Mouse (Mus musculus): ENCODE measurements at regions not wholly inside any gene's neighbourhood (a gene's known extent, or its start where the extent isn't known, plus 50 kb on each side); places are given as distances from the start of the nearest gene placed in this dataset.
A peak's percentile ranks its signal among the peaks of the same experiment; 100 is the strongest.

GRCm38 (mm10) chr9:94467846-94468245 lies 70.0 kb downstream of the 1190002N15Rik start:
- DNase-seq (ENCODE audit: low spot score in 2 of 2), result no peak

DNA sequence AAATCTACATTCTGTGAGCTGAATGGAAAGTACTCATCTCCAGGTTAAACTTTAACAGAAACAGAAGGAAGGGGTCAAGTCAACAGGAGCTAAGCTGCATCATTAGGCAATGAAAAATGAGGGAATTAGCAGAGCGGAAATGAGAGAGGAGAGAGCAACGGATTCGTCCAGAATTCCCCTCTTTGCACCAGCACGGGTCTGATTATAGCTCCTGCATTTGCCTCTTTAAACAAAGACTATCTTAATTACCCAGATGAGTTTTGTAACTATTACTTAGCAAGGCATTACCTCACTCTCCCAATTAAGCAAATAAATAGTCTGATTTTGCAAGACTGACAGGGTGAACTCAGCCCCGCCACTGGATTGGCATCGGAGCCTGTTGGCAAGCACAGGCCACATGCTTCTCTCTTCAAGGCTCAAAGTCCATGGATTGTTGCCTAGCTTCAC lies 81.8 kb downstream of the 1190002N15Rik start:
- DNase-seq (ENCODE audit: low spot score in 2 of 2), result peak in 1 of 2 experiments; percentile 52

GRCm38 (mm10) chr9:94455466-94455865 lies 82.4 kb downstream of the 1190002N15Rik start:
- no peak for DNase-seq (ENCODE audit: low spot score in 2 of 2)

GRCm38 (mm10) chr9:94449911-94450310 lies 88.0 kb downstream of the 1190002N15Rik start:
- DNase-seq (ENCODE audit: low spot score in 2 of 2), result no peak

GRCm38 (mm10) chr9:94446182-94446763 lies 91.6 kb downstream of the 1190002N15Rik start:
- no peak for DNase-seq (ENCODE audit: low spot score in 2 of 2)

- no peak for DNase-seq (ENCODE audit: low spot score in 2 of 2)
These were observed 93.6 kb downstream of the 1190002N15Rik start for GRCm38 (mm10) chr9:94444140-94444789.

- no peak for DNase-seq (ENCODE audit: low spot score in 2 of 2)
These were observed 96.5 kb downstream of the 1190002N15Rik start for GRCm38 (mm10) chr9:94441393-94441792.

- no peak for DNase-seq (ENCODE audit: low spot score in 2 of 2)
These were observed 104.4 kb downstream of the 1190002N15Rik start for GRCm38 (mm10) chr9:94433468-94433867.

DNA sequence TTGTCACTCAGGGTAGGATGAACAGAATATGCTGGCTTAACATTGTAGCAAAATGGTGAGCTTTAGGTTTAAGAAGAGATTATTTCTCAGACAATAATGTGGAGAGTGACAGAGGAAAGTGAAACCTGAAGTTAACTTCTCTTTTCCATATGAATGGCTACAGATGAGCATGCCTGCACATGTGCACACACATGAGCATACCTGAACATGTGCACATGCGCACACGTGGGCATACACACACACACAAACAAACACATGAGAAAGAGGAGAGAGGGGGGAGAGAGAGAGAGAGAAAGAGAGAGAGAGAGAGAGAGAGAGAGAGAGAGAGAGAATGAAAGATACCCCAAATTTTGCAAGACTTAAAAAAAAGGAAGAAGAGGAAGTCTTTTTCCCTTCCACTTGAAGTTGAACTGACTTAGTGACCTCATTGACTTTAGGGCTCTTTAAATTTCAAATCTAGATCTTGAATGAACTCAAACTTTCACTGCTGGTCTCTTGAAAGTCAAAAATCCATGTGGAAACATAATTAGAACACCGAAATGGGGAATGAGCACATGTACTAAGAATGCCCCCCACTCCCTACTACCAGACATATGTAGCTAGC lies 105.6 kb downstream of the 1190002N15Rik start:
- DNase-seq (ENCODE audit: low spot score in 2 of 2), result no peak

DNA sequence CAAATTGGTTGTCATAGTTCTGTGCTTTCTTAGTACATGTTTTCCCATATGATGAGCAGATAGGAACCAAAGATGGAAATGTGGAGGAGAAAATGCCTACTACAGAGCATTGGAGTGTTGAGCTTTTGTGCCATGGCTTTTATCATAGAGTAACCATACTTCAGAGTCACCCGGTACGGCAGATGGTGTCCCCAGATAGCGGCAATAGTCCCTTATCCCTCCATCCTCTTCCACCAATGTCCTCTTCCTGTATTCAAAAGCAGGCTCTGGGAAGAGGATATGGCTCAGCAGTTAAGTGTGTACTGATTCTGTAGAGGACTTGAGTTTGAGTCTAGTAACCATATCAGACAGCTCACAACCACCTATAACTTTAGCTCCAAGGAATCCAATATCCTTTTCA lies 106.3 kb downstream of the 1190002N15Rik start:
- DNase-seq (ENCODE audit: low spot score in 2 of 2), result no peak

DNA sequence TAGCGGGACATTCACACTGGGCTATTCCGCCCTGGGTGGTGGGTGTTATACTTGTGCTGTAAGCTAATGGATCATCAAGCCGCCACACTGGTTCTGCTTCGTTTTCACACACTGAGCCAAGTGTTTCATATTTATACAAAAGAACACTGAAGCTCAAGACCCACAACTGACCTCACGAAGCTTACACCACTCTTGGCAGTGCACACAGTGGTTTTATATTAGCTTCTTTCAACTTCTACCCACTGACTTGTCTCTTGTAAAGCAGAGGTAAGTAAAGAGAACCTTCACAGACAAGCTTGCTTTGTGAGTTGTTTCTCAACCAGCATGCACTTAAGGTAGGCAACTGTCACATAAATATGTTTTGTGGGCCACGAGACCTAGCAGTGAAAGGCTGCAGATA lies 106.9 kb downstream of the 1190002N15Rik start:
- DNase-seq (ENCODE audit: low spot score in 2 of 2), result no peak

DNA sequence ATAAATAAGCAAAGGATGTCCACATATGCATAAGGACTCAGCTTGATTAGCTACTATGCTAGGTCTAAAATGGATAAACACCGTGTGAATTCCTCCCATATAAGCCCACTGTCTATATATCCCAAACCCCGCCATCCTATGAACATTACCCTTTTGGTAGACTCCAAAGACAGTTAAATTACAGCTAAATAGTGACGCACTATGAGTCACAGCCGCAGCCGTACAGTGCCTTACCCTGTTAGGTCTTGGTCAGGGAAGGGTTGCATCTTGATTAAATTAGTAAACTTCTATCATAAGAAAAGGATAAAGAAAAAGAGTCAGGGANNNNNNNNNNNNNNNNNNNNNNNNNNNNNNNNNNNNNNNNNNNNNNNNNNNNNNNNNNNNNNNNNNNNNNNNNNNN lies 111.1 kb downstream of the 1190002N15Rik start:
- no peak for DNase-seq (ENCODE audit: low spot score in 2 of 2)

GRCm38 (mm10) chr9:94425804-94426203 lies 112.1 kb downstream of the 1190002N15Rik start:
- no peak for DNase-seq (ENCODE audit: low spot score in 2 of 2)

DNA sequence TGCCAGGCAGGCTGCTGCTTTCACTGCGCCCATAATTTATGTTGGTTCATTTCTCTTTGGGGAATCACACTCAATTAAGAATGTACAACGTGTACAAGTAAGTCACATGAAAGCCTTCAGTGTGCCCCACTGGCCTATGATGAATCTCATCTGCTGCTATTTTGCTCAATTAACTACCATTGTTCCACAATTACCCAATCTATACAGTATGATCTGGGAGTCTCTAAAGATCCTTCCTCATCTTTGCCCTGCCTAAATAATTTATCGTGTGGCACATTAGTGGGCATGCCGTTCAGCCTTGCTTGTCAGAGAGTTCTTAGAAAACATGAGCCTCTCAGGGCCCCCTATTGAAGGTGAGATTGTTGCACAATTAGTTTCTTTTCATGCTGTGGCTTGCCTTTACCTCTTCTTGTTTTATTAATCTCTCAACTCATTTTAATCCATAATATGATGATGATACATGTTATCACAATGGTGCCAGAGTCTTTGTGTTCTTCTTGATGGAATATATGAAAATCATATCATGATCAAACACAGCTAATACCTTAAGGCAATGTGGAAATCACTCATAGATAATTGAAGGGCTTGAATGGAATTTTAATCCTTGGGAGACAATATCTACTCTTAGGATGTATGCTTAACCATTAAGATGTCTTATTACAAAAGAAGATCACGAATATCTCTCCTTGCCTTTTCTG lies 113.3 kb downstream of the 1190002N15Rik start:
- DNase-seq (ENCODE audit: low spot score in 2 of 2), result no peak

DNA sequence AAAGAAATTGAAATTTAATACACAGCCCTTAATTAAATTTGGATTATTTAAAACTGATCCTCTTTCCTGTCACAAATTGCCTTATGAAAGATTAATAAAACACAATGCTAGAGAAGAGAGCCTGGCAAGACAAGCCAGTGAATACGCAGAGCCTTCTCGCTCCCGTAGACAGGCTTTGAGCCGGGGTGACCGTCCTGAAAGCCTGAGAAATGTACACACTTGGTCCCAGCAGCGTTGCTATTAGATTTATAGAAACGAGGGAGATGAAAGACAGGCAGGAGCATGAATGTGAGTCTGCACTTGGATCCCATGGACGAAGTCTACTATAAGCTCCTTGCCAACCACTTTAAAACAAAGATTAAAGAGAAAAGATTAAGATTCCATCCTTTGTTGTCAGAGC lies 127.3 kb downstream of the 1190002N15Rik start:
- DNase-seq (ENCODE audit: low spot score in 2 of 2), result no peak

DNA sequence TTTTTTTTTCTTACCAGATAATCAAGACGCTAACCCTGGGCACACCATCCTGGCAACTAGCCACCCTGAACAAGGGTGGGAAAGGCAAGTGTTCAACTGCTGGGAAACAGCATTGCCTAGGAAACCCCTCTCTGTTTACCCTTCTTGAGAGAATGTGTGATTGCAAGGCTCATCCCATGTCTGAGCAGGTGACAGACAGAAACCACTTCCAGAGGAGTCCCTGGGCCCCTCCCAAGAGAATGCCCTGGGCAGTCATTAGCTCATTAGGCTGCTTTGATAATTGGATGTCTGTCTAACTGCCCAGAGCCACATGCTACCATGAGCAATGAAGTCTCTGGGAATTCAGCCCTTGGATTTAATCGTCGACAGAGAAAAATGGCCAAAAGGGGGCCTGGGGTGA lies 127.8 kb downstream of the 1190002N15Rik start:
- peak in 1 of 2 experiments; percentile 31 for DNase-seq (ENCODE audit: low spot score in 2 of 2)

DNA sequence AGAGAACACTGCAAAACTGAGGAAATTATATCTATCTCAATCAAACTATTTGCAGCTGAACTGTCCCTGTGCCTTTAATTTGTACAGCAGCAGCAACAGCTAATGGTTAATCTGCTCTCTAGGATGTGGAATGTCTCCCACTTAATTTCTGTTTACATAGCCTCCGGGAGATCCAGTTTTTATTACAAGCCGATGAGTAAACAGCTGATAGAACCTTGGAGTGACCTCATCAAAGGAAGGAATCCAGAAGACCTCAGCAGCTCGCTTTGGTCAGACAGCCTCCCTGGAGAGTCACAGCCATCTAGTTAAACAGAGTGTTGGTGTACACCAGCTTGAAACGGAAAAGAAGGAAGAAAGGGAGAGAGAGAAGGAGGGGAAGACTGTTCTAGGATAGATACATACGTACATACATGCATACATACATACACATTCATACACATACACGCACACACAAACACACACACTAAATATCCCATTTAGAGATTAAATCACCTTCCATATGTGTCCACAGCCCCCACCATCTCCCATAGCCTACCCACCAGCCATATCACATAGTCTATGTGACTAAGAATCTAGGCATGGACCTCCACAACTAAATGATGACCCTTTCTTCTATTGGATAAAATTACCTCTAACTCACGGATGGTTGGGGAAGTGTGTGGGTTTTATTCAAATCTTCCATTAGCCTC lies 129.1 kb downstream of the 1190002N15Rik start:
- no peak for DNase-seq (ENCODE audit: low spot score in 2 of 2)

- DNase-seq (ENCODE audit: low spot score in 2 of 2), result no peak
These were observed 130.2 kb downstream of the 1190002N15Rik start for GRCm38 (mm10) chr9:94407671-94408070.

- no peak for DNase-seq (ENCODE audit: low spot score in 2 of 2)
These were observed 133.3 kb downstream of the 1190002N15Rik start for GRCm38 (mm10) chr9:94404551-94404950.

- DNase-seq (ENCODE audit: low spot score in 2 of 2), result no peak
These were observed 137.3 kb downstream of the 1190002N15Rik start for GRCm38 (mm10) chr9:94400596-94400995.

- DNase-seq (ENCODE audit: low spot score in 2 of 2), result no peak
These were observed 142.7 kb downstream of the 1190002N15Rik start for GRCm38 (mm10) chr9:94395215-94395614.

Data from layer of hippocampus, postnatal 14 days (tissue).